Mouse (Mus musculus): Measurements from ENCODE around the gene Anapc13. TPM values are rescaled to one million over a fixed set of nuclear protein-coding genes. Genes with fewer than 3 reads are reported as not detected.

The Anapc13 gene
- polyA plus RNA-seq, 1 experiment, result 27.3 TPM

DNA sequence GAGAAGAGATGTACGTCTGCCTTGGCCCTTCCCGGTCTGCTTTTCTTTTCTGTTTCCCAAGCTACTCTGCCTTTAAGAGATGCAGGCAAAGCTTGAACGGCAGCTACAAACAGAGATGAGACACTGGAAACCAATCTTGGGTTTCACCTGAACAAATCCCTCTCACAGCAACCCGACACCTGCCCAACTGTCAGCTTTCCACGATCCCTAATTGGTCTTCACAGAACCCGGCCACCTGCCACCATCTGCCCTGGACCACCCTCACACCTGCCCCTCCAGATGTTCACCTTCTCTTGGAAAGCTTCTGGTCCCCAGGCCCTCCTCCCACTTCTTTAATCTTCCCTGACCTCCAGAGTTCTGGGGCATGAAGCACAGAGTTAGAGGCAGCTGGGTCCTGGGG is 42.0 kb downstream of the Anapc13 start:
- no peaks in the 10 kb centered on the region for H3K4me1 ChIP-seq
- 0 out of 2 replicates have a peak, but pooled peaks cover 3% of the 10 kb centered on the region for H3K9me3 ChIP-seq
- H3K27me3 ChIP-seq (replicated peaks), result peaks cover 55% of the 10 kb centered on the region
- no peaks in the 10 kb centered on the region for H3K36me3 ChIP-seq (replicated peaks; ENCODE audit: low read length)
- TF ChIP-seq GATA1 (IDR thresholded peaks at IDR 0.05; ENCODE audit: borderline replicate concordance, low read length) (no peak), FLI1 (IDR thresholded peaks at IDR 0.05; ENCODE audit: low read length) (no peak)
- H3K4me3 ChIP-seq (replicated peaks), result no peak overlapping the region

DNA sequence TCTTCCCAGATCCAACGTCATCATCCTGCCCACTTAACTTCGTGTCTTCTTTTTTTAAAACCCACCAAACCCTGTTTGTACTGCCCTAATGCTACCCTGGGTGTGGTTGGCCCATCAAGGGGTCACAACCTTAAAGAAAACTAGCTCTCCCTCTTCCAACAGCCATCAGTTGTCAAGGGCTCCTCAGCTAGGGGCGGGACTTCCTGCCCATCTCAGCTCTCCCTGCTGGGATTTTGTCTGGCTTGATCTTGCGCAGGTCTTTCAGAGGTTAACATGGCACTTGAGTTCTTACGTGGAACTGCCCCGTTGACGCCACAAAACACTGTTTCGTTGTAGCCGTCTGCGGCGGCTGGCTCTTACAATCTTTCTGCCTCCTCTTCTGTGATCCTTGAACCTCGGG is 42.8 kb downstream of the Anapc13 start:
- Histone ChIP-seq H3K36me3 (replicated peaks; ENCODE audit: low read length) (no peaks in the 10 kb centered on the region), H3K4me1 (no peaks in the 10 kb centered on the region), H3K9me3 (no peaks in the 10 kb centered on the region), H3K4me3 (replicated peaks) (no peak overlapping the region), H3K27me3 (replicated peaks) (peaks cover 55% of the 10 kb centered on the region)
- TF ChIP-seq FLI1 (IDR thresholded peaks at IDR 0.05; ENCODE audit: low read length) (no peak), GATA1 (IDR thresholded peaks at IDR 0.05; ENCODE audit: borderline replicate concordance, low read length) (no peak)

DNA sequence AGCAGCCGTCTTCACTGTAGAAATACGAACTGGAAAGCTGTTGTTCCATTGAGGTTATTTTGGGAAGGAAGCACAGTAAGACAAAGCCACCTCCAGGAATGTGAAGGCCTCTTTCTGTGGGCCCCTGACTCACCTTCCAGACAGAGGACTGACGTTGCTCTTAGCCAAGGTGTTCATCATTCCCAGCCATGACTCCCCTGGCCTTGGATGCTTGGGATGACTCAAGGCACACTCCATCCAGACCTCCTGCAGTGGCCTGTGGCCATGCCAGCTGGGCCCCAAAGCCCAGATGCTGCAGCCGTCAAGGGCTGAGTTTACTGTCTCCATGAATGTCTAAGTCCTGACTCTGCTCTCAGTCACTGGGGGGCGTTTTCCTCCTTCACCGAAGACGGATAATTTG is 47.3 kb downstream of the Anapc13 start:
- Histone ChIP-seq H3K4me3 (replicated peaks) (no peak overlapping the region), H3K4me1 (peaks cover 7% of the 10 kb centered on the region; the same call in 1 of the 2 replicates), H3K27me3 (replicated peaks) (peaks cover 42% of the 10 kb centered on the region), H3K36me3 (replicated peaks; ENCODE audit: low read length) (no peaks in the 10 kb centered on the region), H3K9me3 (peaks cover 5% of the 10 kb centered on the region)
- TF ChIP-seq GATA1 (IDR thresholded peaks at IDR 0.05; ENCODE audit: borderline replicate concordance, low read length), result no peak
- no peak for TF ChIP-seq FLI1 (IDR thresholded peaks at IDR 0.05; ENCODE audit: low read length)

- Histone ChIP-seq H3K9me3 (peaks cover 5% of the 10 kb centered on the region), H3K36me3 (replicated peaks; ENCODE audit: low read length) (no peaks in the 10 kb centered on the region), H3K4me3 (replicated peaks) (no peak overlapping the region), H3K4me1 (peaks cover 7% of the 10 kb centered on the region; the same call in 1 of the 2 replicates), H3K27me3 (replicated peaks) (peaks cover 34% of the 10 kb centered on the region)
- TF ChIP-seq FLI1 (IDR thresholded peaks at IDR 0.05; ENCODE audit: low read length) (no peak), GATA1 (IDR thresholded peaks at IDR 0.05; ENCODE audit: borderline replicate concordance, low read length) (no peak)
Observed at GRCm38 (mm10) chr9:102675922-102676321, 49.8 kb downstream of the Anapc13 start.

GRCm38 (mm10) chr9:102681470-102681869 is 55.4 kb downstream of the Anapc13 start:
- no peaks in the 10 kb centered on the region for H3K36me3 ChIP-seq (replicated peaks; ENCODE audit: low read length)
- no peak overlapping the region for H3K4me3 ChIP-seq (replicated peaks)
- TF ChIP-seq GATA1 (IDR thresholded peaks at IDR 0.05; ENCODE audit: borderline replicate concordance, low read length), result no peak
- TF ChIP-seq FLI1 (IDR thresholded peaks at IDR 0.05; ENCODE audit: low read length), result no peak
- H3K4me1 ChIP-seq, result peaks cover 7% of the 10 kb centered on the region; the same call in 1 of the 2 replicates
- H3K9me3 ChIP-seq, result no peaks in the 10 kb centered on the region
- H3K27me3 ChIP-seq (replicated peaks), result peaks cover 25% of the 10 kb centered on the region

Other genes starting within 250 kb of the Anapc13 start
- 0.45 TPM in 1 of 2 replicates, not detected in the other for gene Ky, start 120.5 kb upstream of the Anapc13 start, polyA plus RNA-seq (2012; ENCODE audit: insufficient read depth, low replicate concordance)
- gene Cep63, start 238 bp downstream of the Anapc13 start, polyA plus RNA-seq (2012; ENCODE audit: insufficient read depth, low replicate concordance), result 16.3 and 47.6 TPM in 2 replicates
- gene Amotl2, start 90.4 kb downstream of the Anapc13 start, polyA plus RNA-seq (2012; ENCODE audit: insufficient read depth, low replicate concordance), result 17.8 and 18.5 TPM in 2 replicates
- gene Ryk, start 208.6 kb downstream of the Anapc13 start, polyA plus RNA-seq (2012; ENCODE audit: insufficient read depth, low replicate concordance), result 2.4 TPM in 1 of 2 replicates, not detected in the other